Mouse (Mus musculus) intestine, embryonic 15.5 days (tissue): Measurements from ENCODE around the gene Man2a2. TPM values are rescaled to one million over a fixed set of nuclear protein-coding genes. Genes with fewer than 3 reads are reported as not detected.
A peak's percentile ranks its signal among the peaks of the same experiment; 100 is the strongest.

Experiments
- ATAC-seq: fragments of 200-750 bp; cut with Nextera tagmentation; 2 replicates; pipeline ENCODE4 v1.8.0; 2017; ENCODE audit warnings: moderate TSS enrichment, moderate library complexity
- H3K27ac ChIP-seq: fragments of 300-500 bp; sonication (generic); 2 replicates; pipeline ENCODE4 v1.5.1; 2015; ENCODE audit warnings: mild to moderate bottlenecking, inconsistent platforms
- H3K27me3 ChIP-seq: fragments of 300-500 bp; sonication (generic); replicated peaks from 2 replicates; pipeline ENCODE4 v1.6.1; 2015; ENCODE audit warnings: inconsistent platforms
- H3K36me3 ChIP-seq: fragments of 300-500 bp; sonication (generic); 2 replicates; pipeline ENCODE4 v1.6.1; 2015; ENCODE audit warnings: inconsistent platforms
- H3K4me1 ChIP-seq: fragments of 300-500 bp; sonication (generic); replicated peaks from 2 replicates; pipeline ENCODE4 v1.6.1; 2015; ENCODE audit warnings: inconsistent platforms
- H3K4me2 ChIP-seq: fragments of 300-500 bp; sonication (generic); replicated peaks from 2 replicates; pipeline ENCODE4 v1.6.1; 2015; ENCODE audit warnings: mild to moderate bottlenecking, inconsistent platforms
- H3K4me3 ChIP-seq: fragments of 300-500 bp; sonication (generic); replicated peaks from 2 replicates; pipeline ENCODE4 v1.5.1; 2015; ENCODE audit warnings: inconsistent platforms
- H3K9ac ChIP-seq: fragments of 300-500 bp; sonication (generic); 2 replicates; pipeline ENCODE4 v1.6.1; 2015; ENCODE audit warnings: inconsistent platforms
- H3K9me3 ChIP-seq: fragments of 300-500 bp; sonication (generic); 2 replicates; pipeline ENCODE4 v1.6.1; 2016; ENCODE audit warnings: inconsistent platforms
- WGBS: fragments of 180-500 bp; shearing (Covaris S2); methylation state at CpG from one replicate; pipeline ENCODE4 v1.1.7; 2015; 5-methylcytosine and 5-hydroxymethylcytosine counted together
- polyA plus RNA-seq: library from polyadenylated mRNA; unstranded; fragments of >200 nt; fragmentation: Nextera tagmentation; extraction: Ambion mirVana; gene quantifications from 2 replicates; pipeline ENCODE4 v1.2.1, GENCODE M21; 2015

Man2a2 gene
- polyA plus RNA-seq, 1 experiment from 2014 or later = 13.1 TPM

DNA sequence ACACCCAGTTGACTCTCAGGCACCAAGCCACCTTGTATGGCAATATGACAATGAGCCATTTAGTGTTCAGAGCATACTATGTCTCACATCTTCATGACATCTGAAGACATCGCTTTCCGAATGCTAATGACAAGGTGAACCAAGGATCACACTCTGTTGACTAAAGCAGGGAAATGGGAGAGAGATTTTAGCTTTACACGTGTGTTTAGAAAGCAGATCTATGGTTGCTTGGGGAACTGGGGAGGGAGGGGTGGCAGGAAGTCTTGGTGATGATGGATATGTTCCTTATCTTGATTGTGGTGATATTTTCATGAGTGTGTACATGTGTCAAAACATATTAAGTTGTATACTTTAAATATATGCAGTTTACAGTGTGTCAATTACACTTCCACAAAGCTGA lies 35.0 kb upstream of the Man2a2 start:
- H3K4me3 ChIP-seq = no peak overlapping the region
- WGBS = 80% methylated on average over 3 of the region's 3 CpGs
- no peak overlapping the region for H3K27ac ChIP-seq
- no peak overlapping the region for H3K9ac ChIP-seq
- no peaks in the 10 kb centered on the region for H3K9me3 ChIP-seq
- H3K36me3 ChIP-seq = no peaks in the 10 kb centered on the region
- no peak overlapping the region for H3K4me2 ChIP-seq
- peaks cover 12% of the 10 kb centered on the region for H3K4me1 ChIP-seq
- no peaks in the 10 kb centered on the region for H3K27me3 ChIP-seq
- no peak for ATAC-seq

DNA sequence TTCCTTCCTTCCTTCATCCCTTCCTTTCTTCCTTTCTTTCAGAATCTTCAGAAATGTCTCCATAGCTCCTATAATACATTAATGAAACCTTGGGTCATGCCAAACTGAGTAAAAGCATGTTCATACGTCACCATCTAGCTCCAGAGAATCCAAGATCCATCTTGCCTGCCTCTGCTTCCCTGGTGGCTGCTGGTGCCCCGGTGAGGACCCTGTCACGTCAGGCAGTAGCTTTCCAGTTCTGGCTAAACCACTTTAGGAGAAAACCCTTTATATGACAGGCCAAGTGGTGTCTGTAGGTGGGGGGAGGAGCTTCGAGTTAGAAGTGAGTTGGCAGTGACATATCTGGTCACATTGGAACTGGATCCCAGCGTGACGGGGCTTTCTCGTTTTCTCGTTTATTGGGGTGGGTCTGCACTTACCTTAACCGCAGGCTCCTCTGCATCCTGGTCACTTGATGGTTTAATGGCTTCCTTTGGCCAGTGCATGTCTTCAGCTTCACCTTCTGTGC lies 34.1 kb upstream of the Man2a2 start, which contains the start of gene Furin:
TSS of gene Furin (minus strand) at position 249 of the 508 bp plus-strand sequence.
- no peaks in the 10 kb centered on the region for H3K27me3 ChIP-seq
- no peak within 1 kb of the TSS for H3K4me2 ChIP-seq
- no peak within 1 kb of the TSS for H3K4me3 ChIP-seq
- no peaks in the 10 kb centered on the region for H3K9me3 ChIP-seq
- peaks cover 22% of the 10 kb centered on the region for H3K4me1 ChIP-seq
- H3K36me3 ChIP-seq = no peaks in the 10 kb centered on the region
- 76% methylated on average over 9 of the region's 9 CpGs for WGBS
- no peak within 1 kb of the TSS for H3K9ac ChIP-seq
- ATAC-seq = no peak
- no peak within 1 kb of the TSS for H3K27ac ChIP-seq

DNA sequence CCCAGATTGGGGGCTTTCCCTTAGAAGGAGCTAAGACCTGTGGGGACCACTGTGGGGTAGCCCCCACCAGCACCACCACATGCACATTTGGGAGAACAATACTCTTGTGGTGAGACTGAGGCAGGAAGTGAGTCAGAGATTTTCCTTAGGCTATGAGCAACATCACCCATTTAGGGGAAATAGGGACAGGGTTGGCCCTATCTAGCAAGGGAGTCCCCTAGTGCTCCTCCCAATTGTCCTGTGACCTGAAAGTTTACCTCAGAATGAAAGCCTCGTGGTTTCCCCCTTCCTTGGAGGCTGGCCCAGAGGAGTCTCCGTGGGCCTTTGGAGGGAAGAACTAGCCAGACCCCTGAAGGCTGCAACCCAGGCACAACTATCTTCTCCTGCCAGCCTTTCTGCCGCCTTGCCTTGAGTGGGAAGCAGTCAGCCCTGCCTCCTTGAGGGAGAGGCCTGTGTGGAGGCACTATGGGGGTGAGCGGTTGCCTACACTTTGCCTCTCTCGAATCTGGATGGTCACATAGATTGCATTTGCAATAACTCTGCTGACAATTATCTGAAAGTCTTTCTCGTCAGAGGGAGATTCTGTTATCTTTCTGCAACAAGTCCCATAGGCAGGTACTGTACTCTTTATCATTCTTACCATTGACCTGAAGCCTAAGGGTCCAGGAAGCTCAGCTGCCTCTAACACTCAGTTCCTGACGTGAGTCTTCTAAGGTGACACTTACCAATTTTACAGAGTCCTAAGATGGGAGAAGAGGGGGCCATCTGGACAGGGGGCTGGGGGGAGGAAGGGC lies 33.1 kb upstream of the Man2a2 start:
- H3K4me2 ChIP-seq = no peak overlapping the region
- H3K9ac ChIP-seq = no peak overlapping the region
- 56% methylated on average over 7 of the region's 7 CpGs for WGBS
- no peaks in the 10 kb centered on the region for H3K27me3 ChIP-seq
- H3K36me3 ChIP-seq = no peaks in the 10 kb centered on the region
- ATAC-seq = no peak
- no peak overlapping the region for H3K4me3 ChIP-seq
- H3K27ac ChIP-seq = no peak overlapping the region
- H3K9me3 ChIP-seq = no peaks in the 10 kb centered on the region
- peaks cover 27% of the 10 kb centered on the region for H3K4me1 ChIP-seq

DNA sequence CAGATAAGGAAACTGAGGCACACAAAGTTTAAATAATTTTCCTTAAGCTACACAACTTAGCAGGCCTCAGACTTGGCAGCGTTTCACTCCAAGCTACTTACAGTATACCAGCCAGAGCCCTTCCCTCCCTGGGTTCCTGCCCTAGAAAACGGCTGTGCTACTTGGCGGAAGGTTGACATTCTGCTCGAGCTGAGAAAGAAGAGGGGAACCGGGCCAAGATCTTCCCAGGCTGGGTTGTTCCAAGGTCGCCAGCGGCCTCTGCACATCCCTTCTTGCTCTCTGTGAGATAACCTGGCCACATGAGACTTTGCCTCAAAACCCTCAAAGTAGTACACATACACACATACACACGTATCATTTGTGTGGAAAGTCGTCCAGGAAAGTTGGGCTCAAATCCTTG lies 32.4 kb upstream of the Man2a2 start:
- Histone ChIP-seq H3K9ac (0 out of 2 replicates have a peak overlapping the region, but pooled peaks have one; percentile 29), H3K4me1 (peaks cover 27% of the 10 kb centered on the region), H3K27me3 (no peaks in the 10 kb centered on the region), H3K9me3 (no peaks in the 10 kb centered on the region), H3K4me3 (no peak overlapping the region), H3K27ac (no peak overlapping the region), H3K36me3 (no peaks in the 10 kb centered on the region), H3K4me2 (peak overlapping the region; percentile 79)
- WGBS = 42% methylated on average over 9 of the region's 9 CpGs
- no peak for ATAC-seq

DNA sequence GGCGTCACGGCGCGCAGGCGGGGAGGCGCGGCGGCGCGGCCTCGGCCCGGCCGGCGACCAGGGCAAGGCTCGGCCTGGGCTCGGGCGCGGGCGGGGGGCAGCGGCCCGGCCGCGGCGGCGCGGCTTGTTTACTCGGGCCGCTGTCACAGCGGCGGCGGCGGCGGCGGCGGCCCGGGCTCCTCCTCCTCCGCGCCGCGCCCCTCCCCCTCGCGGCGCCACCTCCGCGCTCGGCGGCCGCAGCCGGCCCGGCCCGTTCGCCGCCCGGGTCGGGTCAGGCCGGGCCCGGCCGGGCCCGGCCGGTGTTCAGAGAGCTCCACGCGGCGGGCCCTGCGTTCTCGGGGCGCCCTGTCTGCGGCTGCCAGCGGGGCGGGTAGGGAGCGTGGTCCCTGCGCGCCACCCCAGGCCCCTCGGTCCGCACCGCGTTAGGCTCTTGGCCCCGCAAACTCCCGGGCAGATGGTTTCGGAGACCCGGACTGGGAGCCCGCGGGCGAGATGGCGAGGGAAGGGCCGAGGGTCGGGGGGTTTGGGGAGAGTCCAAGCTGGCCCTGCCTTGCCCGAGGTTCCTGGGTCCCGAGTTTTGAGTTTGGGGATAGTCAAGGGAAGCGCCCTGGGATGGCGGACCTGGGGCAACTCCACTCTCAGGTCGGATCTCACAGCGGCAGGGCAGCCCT lies 31.6 kb upstream of the Man2a2 start:
- ATAC-seq = peak; percentile 79
- H3K36me3 ChIP-seq = 0 out of 2 replicates have a peak, but pooled peaks cover 2% of the 10 kb centered on the region
- peak overlapping the region; percentile 84 for H3K27ac ChIP-seq
- H3K4me1 ChIP-seq = peaks cover 26% of the 10 kb centered on the region
- H3K4me2 ChIP-seq = peak overlapping the region; percentile 79
- H3K9ac ChIP-seq = peak overlapping the region; percentile 93
- peak overlapping the region; percentile 94 for H3K4me3 ChIP-seq
- H3K27me3 ChIP-seq = no peaks in the 10 kb centered on the region
- WGBS = under 1% methylated on average over 46 of the region's 92 CpGs
- H3K9me3 ChIP-seq = no peaks in the 10 kb centered on the region

DNA sequence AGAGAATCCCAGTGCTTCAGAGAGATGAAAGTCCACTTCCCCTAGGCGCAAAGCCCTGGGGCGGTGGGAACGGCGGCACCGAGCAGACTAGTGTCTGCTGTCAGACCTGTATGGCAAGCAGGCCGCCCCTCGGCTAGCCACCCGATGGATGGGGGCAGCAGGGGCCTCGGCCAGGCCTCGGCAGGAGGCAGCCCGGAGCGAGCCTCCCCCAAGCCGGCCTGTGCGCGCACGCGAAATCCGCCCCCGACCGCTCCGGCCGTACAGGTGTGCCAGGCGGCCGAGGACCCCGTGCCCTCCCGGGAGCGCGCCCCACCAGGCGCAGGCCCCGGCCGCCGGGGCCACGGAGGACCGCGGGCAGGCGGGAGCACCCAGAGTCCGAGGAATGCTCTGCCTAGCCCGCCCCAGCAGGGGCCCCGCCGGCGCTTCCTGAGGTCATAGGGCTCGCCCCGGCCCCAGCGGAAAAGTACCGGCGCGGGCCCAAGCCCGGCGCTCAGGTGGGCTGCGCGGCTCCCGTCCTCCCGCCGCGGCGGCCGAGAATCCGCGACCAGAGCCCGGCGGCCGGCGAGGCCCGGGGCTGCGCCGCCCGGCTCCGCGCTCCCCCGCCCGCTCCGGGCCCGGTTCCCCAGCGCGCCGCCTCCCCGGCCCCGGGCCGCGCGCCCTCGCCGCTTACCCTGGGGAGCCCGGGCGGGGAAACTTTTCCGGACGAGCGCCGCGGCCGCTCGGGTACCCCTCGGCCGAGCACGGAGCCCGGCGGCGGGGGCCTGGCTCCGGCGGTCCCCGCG lies 30.9 kb upstream of the Man2a2 start:
- Histone ChIP-seq H3K9me3 (no peaks in the 10 kb centered on the region), H3K27me3 (no peaks in the 10 kb centered on the region), H3K4me1 (peaks cover 24% of the 10 kb centered on the region), H3K4me2 (peak overlapping the region; percentile 79), H3K4me3 (peak overlapping the region; percentile 94), H3K27ac (peak overlapping the region; percentile 84), H3K36me3 (peaks cover 8% of the 10 kb centered on the region), H3K9ac (peak overlapping the region; percentile 93)
- peak; percentile 65 for ATAC-seq
- WGBS = under 1% methylated on average over 92 of the region's 102 CpGs

DNA sequence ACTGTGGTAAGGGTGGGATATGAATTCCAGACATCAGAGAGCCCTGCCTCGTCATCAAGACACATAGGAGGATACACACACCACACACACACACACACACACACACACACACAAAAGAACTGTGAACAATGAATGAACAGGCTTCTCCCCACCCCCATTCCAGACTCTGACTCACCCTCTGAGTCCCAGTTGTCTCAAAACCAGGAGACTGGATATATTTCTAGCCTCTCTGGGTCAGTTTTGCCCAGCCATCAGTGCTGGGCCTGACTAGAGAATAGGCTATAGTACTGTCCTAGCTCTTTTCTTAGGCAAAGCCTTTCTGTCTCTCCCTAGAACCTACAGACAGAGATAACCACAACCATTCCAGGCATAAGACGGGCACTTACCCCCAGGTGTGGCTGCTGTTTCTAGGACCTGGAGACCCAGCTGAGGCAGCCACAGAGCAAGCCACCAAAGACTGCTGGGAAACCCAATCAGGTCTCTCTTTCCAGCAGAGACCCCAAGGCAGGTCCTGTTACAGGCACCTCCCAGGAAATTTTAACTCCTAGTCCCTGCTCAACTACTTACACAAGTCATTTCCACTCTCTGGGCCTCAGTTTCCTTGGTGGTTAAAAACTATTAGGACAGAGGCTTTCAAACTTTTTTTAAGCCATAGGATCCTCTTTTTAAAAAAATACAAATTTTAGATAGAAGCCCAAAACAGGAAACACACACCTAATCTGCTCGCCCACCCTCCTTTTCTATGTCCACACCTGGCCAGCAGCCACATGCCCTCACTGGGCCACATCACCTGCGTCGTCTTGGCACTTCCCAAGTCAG lies 30.1 kb upstream of the Man2a2 start:
- Histone ChIP-seq H3K4me3 (peak overlapping the region; percentile 94), H3K9me3 (no peaks in the 10 kb centered on the region), H3K27me3 (no peaks in the 10 kb centered on the region), H3K36me3 (peaks cover 14% of the 10 kb centered on the region), H3K4me1 (peaks cover 24% of the 10 kb centered on the region), H3K9ac (peak overlapping the region; percentile 93), H3K27ac (peak overlapping the region; percentile 84; the same call in 1 of the 2 replicates), H3K4me2 (peak overlapping the region; percentile 79)
- 28% methylated on average over 5 of the region's 5 CpGs for WGBS
- no peak for ATAC-seq

DNA sequence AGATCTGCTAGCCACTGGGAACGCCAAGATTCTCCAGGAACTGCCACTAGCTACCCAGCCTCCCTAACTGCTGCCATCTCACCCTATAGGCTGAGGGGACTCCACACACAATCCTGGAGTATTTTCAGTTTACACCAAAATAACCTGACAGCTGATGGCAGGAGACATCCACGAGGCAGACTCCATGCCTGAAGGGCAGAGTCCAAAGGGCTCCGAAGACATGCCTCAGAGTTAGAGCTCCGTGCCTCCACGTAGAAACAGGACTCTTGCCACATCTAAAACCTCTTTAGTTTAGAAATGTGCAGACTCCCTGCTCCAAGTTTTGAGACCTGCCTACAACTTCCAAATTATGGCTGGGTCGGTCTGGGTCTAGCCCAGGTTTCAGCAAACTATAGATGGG lies 29.4 kb upstream of the Man2a2 start:
- Histone ChIP-seq H3K36me3 (peaks cover 18% of the 10 kb centered on the region), H3K9me3 (no peaks in the 10 kb centered on the region), H3K4me1 (peaks cover 24% of the 10 kb centered on the region), H3K4me3 (0 out of 2 replicates have a peak overlapping the region, but pooled peaks have one; percentile 94), H3K9ac (no peak overlapping the region), H3K4me2 (peak overlapping the region; percentile 79), H3K27me3 (no peaks in the 10 kb centered on the region), H3K27ac (peak overlapping the region; percentile 1; the same call in 1 of the 2 replicates)
- ATAC-seq = no peak
- 59% methylated on average over 6 of the region's 6 CpGs for WGBS

DNA sequence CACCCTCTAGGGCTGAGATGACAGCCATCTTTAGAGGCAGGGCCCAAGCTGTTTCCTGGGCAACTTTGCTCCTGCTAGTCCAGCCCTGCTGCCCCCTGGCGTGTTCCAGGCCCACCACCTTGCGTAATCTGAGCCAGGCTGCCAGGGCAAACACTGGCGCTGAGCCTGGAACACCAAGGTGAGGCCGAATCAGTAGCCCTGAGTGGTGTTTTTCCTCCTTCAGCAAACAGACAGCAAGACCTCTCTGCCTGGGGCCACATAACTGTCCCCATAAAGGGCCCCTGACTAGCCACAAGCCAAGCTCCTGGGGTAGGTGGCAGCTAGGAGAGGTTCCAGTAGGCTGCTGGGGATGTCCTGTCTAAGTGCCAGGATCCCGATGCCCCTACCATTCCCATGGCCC lies 28.9 kb upstream of the Man2a2 start:
- Histone ChIP-seq H3K9me3 (no peaks in the 10 kb centered on the region), H3K4me2 (peak overlapping the region; percentile 79), H3K4me3 (no peak overlapping the region), H3K9ac (no peak overlapping the region), H3K27ac (peak overlapping the region; percentile 1; the same call in 1 of the 2 replicates), H3K36me3 (peaks cover 18% of the 10 kb centered on the region), H3K27me3 (no peaks in the 10 kb centered on the region), H3K4me1 (peaks cover 24% of the 10 kb centered on the region)
- no peak for ATAC-seq
- WGBS = 55% methylated on average over 5 of the region's 5 CpGs

DNA sequence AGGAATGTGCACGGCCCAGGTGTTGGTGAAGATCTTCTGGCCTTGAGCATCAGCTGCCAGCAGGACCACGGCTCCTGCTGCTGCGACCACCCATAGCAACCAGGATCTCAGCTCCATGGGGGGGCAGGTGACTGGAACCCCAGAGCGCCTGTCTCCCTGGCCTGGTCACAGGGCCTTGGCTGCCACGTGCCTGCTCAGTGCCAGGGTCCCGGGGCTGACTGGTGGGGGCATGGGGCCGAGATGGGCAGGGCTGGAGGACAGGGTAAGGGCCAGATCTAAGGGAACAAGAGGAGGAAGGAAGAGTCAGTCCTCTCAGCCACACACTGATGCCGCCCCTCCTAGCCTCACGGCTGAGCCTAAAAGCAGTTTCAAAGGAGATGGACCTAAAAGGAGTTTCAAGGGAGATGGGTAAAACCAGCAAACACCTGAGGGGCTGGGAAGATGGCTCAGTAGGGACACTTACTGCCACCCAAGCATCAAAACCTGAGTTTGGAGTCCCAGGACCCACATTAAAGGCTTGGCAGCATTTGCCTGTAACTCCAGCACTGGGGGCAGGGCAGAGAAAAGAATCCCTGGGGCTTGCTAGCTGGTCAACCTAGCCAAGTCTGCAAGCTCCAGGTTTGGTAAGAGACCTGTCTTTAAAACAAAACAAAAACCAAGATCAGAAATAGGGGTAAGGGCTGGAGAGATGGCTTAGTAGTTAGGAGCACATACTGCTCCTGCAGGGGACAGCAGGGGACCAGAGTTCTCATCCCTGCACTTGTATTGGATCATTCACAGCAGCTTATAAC lies 27.7 kb upstream of the Man2a2 start:
- no peak overlapping the region for H3K4me3 ChIP-seq
- H3K4me1 ChIP-seq = peaks cover 24% of the 10 kb centered on the region
- no peak for ATAC-seq
- H3K36me3 ChIP-seq = peaks cover 19% of the 10 kb centered on the region
- no peak overlapping the region for H3K9ac ChIP-seq
- no peak overlapping the region for H3K4me2 ChIP-seq
- WGBS = 74% methylated on average over 9 of the region's 9 CpGs
- H3K9me3 ChIP-seq = no peaks in the 10 kb centered on the region
- H3K27me3 ChIP-seq = no peaks in the 10 kb centered on the region
- no peak overlapping the region for H3K27ac ChIP-seq

DNA sequence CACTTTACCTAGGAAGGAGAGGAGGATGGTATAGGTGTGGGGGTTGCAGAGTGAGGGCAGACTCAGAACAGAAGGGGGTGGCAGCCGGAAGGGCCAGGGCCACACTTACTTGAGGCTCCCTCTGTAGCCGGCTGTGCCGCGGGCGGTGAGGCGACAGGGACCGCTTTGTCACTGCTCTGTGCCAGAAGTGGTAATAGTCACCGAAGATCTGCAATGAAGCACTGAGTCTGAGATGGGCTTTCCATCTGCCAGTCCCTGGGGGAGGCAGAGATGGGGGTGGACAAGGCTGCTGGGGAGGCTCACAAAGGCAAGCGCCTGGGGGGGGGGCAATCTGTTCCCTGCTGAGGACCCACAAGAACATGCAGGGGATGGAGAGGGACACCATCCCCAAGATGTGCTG lies 26.8 kb upstream of the Man2a2 start:
- peaks cover 23% of the 10 kb centered on the region for H3K36me3 ChIP-seq
- peaks cover 21% of the 10 kb centered on the region for H3K4me1 ChIP-seq
- H3K27ac ChIP-seq = no peak overlapping the region
- 93% methylated on average over 9 of the region's 9 CpGs for WGBS
- H3K4me2 ChIP-seq = no peak overlapping the region
- H3K9ac ChIP-seq = no peak overlapping the region
- no peak for ATAC-seq
- no peak overlapping the region for H3K4me3 ChIP-seq
- no peaks in the 10 kb centered on the region for H3K9me3 ChIP-seq
- H3K27me3 ChIP-seq = no peaks in the 10 kb centered on the region
